Mouse (Mus musculus) heart, postnatal 25 days (tissue): ENCODE measurements around the gene Map3k19. TPM values are rescaled to one million over a fixed set of nuclear protein-coding genes. Genes with fewer than 3 reads are reported as not detected.

Source experiments
- total RNA-seq, 2 experiments: library from RNA; stranded (reverse); gene quantifications; 2 replicates each; pipeline ENCODE4 v1.2.3; 2021

Map3k19 gene
- total RNA-seq, 2 experiments from 2014 or later, result not detected

Other genes starting within 250 kb of the Map3k19 start
- gene Tmem163, start 175.5 kb downstream of the Map3k19 start, total RNA-seq, result 10 to 100 TPM in 1 of 2 experiments, 1 to 10 TPM in 1; 8.3 to 12.1 TPM
- under 1 TPM in 1 of 2 experiments, not detected in 1; 0.39 TPM for gene Acmsd, start 125.6 kb downstream of the Map3k19 start, total RNA-seq
- 10 to 100 TPM; 28.0 to 28.2 TPM for gene Ccnt2, start 80.9 kb downstream of the Map3k19 start, total RNA-seq
- gene Rab3gap1, start 13.7 kb upstream of the Map3k19 start, total RNA-seq, result 10 to 100 TPM; 35.0 to 38.0 TPM
- gene Zranb3, start 248.0 kb upstream of the Map3k19 start, total RNA-seq, result 1 to 10 TPM; 3.5 to 3.8 TPM
- 10 to 100 TPM; 50.2 to 51.6 TPM for gene R3hdm1, start 248.3 kb upstream of the Map3k19 start, total RNA-seq